Mouse (Mus musculus): ENCODE measurements around the gene Plekhg3.

DNA sequence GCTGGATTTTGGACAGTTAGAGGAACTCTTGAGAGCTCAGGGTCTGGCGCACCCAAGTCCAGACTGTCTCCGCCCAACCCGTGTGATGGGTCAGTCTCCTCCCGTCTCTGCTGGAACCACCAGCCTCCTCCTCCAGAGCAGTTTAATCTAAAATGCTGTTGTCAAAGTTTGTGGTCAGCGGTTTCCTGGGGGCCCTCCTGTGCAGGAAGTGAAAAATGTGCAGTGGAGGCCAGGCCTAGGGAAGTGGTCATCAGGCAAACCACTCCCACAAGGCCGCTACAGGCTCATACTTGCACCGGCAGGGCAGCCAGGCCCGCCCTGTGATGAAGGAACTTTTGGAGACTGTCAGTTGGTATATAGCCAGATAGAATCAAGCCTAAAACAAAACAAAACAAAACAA, 6.7 kb downstream of the Plekhg3 start:
- TF ChIP-seq POLR2A (IDR thresholded peaks at IDR 0.05; ENCODE audit: extremely low read depth, insufficient read depth, low read length) (no peak), CTCF (IDR thresholded peaks at IDR 0.05; ENCODE audit: low read depth, low read length) (no peak)

Data from liver, adult 2 months (tissue).